32 mouse cellular contexts compared by ENCODE assay signal in the genomic region with DNA sequence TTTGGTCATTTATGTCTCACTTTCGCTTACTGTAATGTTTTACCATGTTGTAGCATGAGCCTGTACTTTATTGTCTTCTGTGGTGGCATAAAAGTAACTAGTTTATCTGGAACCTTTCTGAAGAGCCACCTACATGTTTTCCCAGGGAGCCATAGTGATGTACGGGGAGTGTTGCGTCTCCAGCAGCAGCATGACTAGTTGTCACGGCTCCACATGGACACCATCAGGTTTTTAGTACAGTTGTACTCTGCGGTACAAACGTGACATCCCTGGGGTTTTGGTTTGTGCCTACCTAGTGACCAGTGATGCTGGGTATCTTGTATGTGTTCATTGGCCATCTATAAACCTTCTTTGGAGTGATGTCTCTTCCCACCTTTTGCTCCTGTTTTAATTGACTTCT.
"Had no signal": no experiment of that assay in that cellular context is flagged by ENCODE, and none has a peak within 500 bp of the region (broad histone marks: within the 10 kb centered on the region; RNA-seq: fewer than 3 reads in every experiment).

No protein-coding gene starts in this region.

- DNase-seq: left cerebral cortex, postnatal 4 days; liver; liver, embryonic 13.5 days; liver, postnatal 0 days; lung, adult 18-20 months; lung, adult 2 months; lung, embryonic 14.5 days; lung, postnatal 10 days; lung, postnatal 14 days; lung, postnatal 36 days; lung, postnatal 4 days; midbrain, embryonic 14.5 days had no signal

- H3K4me3 ChIP-seq: limb, embryonic 10.5 days; limb, embryonic 12.5 days; limb, embryonic 13.5 days; limb, embryonic 15.5 days; liver, embryonic 12.5 days; liver, embryonic 13.5 days; liver, embryonic 15.5 days; lung, embryonic 15.5 days; megakaryocyte, embryonic 14.5 days; midbrain, embryonic 10.5 days; midbrain, embryonic 12.5 days; midbrain, embryonic 13.5 days; midbrain, embryonic 15.5 days; myocyte; neural tube, embryonic 12.5 days had no signal

- H3K27me3 ChIP-seq: limb, embryonic 12.5 days; limb, embryonic 13.5 days; limb, embryonic 15.5 days; liver, embryonic 12.5 days; liver, embryonic 13.5 days; liver, embryonic 15.5 days; lung, embryonic 15.5 days; midbrain, embryonic 12.5 days; midbrain, embryonic 13.5 days; midbrain, embryonic 15.5 days; neural tube, embryonic 12.5 days had no signal

- H3K9me3 ChIP-seq: limb, embryonic 10.5 days; limb, embryonic 12.5 days; limb, embryonic 13.5 days; limb, embryonic 15.5 days; liver, embryonic 12.5 days; liver, embryonic 13.5 days; liver, embryonic 15.5 days; lung, embryonic 15.5 days; megakaryocyte, embryonic 14.5 days; midbrain, embryonic 10.5 days; midbrain, embryonic 12.5 days; midbrain, embryonic 13.5 days; midbrain, embryonic 15.5 days; neural tube, embryonic 12.5 days had no signal

- H3K4me2 ChIP-seq: limb, embryonic 12.5 days; limb, embryonic 13.5 days; limb, embryonic 15.5 days; liver, embryonic 11.5 days; liver, embryonic 12.5 days; liver, embryonic 13.5 days; liver, embryonic 15.5 days; lung, embryonic 14.5 days; lung, embryonic 15.5 days; midbrain, embryonic 11.5 days; midbrain, embryonic 12.5 days; midbrain, embryonic 13.5 days; midbrain, embryonic 15.5 days; neural tube, embryonic 12.5 days had no signal

- H3K4me1 ChIP-seq: liver, embryonic 15.5 days; neural tube, embryonic 12.5 days had no signal

- H3K27ac ChIP-seq: limb, embryonic 12.5 days; limb, embryonic 13.5 days; limb, embryonic 15.5 days; liver, embryonic 12.5 days; liver, embryonic 13.5 days; liver, embryonic 14.5 days; liver, embryonic 15.5 days; lung, embryonic 15.5 days; macrophage; midbrain, embryonic 12.5 days; midbrain, embryonic 13.5 days; midbrain, embryonic 15.5 days; neural tube, embryonic 12.5 days had no signal

- H3K36me3 ChIP-seq: limb, embryonic 10.5 days; limb, embryonic 12.5 days; limb, embryonic 13.5 days; limb, embryonic 15.5 days; liver, embryonic 12.5 days; liver, embryonic 13.5 days; liver, embryonic 15.5 days; lung, embryonic 15.5 days; midbrain, embryonic 10.5 days; midbrain, embryonic 12.5 days; midbrain, embryonic 13.5 days; midbrain, embryonic 15.5 days; neural tube, embryonic 12.5 days had no signal

- ATAC-seq: liver, embryonic 12.5 days; liver, postnatal 0 days; lung, postnatal 0 days; midbrain, embryonic 13.5 days; midbrain, embryonic 15.5 days; midbrain, embryonic 16.5 days had no signal

- H3K9ac ChIP-seq: limb, embryonic 12.5 days; limb, embryonic 13.5 days; limb, embryonic 15.5 days; liver, embryonic 12.5 days; liver, embryonic 13.5 days; liver, embryonic 14.5 days; liver, embryonic 15.5 days; liver, postnatal 0 days; lung, embryonic 14.5 days; lung, embryonic 15.5 days; midbrain, embryonic 12.5 days; midbrain, embryonic 13.5 days; midbrain, embryonic 15.5 days; neural tube, embryonic 12.5 days had no signal
